Mouse (Mus musculus) cerebellum, adult 9-10 months (tissue): Measurements from ENCODE around the gene Asic2.
"Not testable (repeated sequence)": the region's sequence is repeated elsewhere in the genome, so short reads cannot be mapped to it uniquely, and the experiment has no call there.

Experiments used
- DNase-seq: peaks from one replicate; pipeline ENCODE4 v3.0.0; 2022

The Asic2 gene

DNA sequence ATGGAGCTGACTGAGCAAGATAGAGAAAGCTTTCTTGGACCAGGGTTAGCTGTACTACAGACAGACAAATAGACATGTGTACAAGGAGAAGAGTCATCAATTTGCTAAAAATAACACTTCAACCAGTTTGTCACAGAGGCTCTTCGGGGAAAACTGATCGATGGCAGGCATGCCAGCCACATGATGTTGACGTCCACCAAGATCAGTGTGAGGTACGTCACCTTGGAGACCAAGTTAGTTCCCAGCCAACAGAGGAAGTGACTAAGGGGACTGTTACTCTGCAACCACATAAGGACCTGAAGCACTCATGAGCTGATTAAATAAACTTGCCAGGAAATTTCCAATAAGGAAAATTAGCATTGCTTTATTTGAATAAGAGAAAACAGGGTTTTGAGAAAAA lies 557.0 kb downstream of the Asic2 start:
- DNase-seq: no peak

GRCm38 (mm10) chr11:81405951-81406350 lies 562.3 kb downstream of the Asic2 start:
- DNase-seq: no peak

GRCm38 (mm10) chr11:81402263-81402662 lies 566.0 kb downstream of the Asic2 start:
- no peak for DNase-seq

GRCm38 (mm10) chr11:81392855-81393254 lies 575.4 kb downstream of the Asic2 start:
- peak; percentile 31 for DNase-seq

- DNase-seq: no peak
These were observed 582.1 kb downstream of the Asic2 start for GRCm38 (mm10) chr11:81386185-81386584.

DNA sequence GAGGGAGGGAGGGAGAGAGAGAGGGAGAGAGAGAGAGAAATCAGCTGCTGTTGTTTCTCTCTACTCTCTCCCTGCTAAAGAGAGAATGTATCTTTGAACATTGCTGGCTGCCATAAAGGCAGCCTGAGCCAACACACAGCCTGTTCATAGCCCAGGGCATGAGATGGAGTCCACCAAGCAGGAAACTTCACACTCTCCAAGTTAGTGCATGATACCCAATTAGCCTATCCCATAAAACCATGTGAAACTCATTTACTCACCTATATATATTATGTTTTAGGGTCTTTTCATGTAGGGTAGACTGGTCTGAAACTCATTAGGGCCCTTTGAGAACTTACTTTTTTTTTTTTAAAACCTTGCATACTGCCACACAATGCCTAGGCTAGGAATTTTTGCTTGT lies 582.7 kb downstream of the Asic2 start:
- DNase-seq: no peak

GRCm38 (mm10) chr11:81374841-81375240 lies 593.4 kb downstream of the Asic2 start:
- DNase-seq: peak; percentile 67

- no peak for DNase-seq
These were observed 594.1 kb downstream of the Asic2 start for GRCm38 (mm10) chr11:81374003-81374710.

GRCm38 (mm10) chr11:81371545-81371944 lies 596.7 kb downstream of the Asic2 start:
- no peak for DNase-seq

DNA sequence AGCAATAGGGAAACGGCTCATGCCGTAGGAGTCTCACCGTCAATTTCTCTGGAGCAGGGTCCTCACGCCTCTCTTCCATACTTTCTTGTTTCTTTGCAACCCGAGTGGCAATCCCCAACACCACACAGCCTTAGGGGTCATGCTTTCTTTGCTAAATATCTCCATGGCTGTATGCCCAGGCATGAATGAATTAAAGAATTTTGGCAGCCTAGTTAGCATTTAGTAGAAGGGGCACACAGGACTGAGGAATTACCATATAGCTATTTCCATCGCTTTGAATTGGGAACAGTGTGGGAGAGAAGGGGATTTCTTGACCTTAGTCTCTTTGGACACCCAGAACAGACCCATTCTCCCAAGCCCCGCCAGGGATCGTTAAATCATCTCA lies 597.8 kb downstream of the Asic2 start:
- DNase-seq: no peak

DNA sequence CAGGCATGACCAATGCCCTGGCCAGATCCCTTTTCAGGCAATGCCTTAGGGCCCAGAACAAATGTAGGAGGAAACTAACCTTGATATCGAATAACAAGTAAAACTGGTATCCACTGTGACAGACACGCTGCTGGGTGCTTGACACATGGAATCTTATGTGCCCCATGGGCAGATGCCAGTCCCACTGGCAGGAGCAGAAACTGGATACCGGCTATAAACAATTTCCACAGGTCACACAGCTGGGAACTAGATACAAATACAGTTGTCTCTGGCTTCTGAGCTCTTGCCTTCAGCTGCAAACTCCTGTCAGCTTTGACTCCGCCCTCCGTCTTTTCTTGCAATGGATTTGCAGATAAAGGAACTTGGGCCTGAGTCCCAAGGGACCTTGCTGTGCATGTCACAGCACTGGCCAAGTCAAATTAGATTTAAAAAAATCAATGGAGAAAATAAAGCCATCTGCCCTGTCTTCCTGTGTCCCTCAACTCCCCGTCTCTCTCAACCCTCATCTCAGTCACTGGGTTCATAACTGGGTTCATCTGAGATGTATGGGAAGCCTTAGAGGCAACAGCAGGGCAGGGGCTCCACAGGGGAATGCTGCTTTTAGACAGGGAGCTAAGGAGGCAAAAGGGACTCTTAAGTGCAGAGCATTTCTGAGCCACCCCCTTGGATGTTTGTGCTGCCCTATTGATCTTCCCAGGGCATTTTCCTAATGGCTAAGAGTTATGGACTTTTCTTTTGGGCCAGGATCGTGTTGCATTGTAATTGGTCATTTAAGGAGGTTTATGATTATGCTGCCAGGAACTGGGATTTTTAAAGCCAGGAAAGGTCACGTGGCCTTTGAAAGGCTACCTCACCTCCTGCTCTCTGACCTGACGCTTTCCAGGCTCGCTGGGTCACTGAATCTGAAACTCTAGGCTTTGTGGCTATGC lies 598.5 kb downstream of the Asic2 start:
- no peak for DNase-seq

DNA sequence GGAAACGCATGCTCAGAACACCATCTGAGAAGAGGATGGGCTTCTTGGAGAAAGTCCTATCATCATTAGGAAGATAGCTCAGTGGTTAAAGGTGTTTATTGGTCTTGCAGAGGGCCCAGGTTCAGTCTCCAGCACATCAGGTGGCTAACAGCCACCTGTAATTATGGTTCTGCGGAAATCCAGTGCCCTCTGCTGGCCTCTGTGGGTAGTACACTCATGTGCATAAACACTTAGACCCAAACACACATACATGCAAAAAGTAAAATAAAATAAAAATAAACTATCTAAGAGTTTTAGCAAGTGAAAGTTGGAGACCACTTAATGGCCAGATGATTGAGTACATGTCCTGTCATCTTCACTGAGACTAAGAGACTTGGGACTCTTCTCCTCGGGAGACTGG lies 603.8 kb downstream of the Asic2 start:
- no peak for DNase-seq

- DNase-seq: no peak
These were observed 605.8 kb downstream of the Asic2 start for GRCm38 (mm10) chr11:81362461-81362860.

DNA sequence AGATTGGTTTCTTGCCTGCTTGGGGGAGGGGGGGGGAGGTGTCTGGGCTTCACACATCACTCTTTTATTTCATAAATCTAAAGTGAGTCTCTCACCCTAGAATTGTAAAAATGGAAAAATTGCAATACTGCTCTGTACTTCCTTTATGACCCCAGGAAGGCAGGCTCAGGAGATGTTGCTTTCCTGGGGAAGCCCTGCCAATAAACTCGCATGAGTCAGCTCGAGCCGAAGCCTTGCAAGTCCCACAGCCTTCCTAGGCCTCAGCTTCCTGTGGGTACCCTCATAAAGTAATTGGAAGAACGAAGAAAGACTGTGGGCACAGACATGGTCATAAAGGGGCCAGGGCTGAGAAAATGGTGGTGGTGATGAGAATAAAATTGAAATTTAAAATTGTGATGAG lies 607.2 kb downstream of the Asic2 start:
- no peak for DNase-seq

GRCm38 (mm10) chr11:81350498-81350897 lies 617.8 kb downstream of the Asic2 start:
- not testable (repeated sequence) for DNase-seq

DNA sequence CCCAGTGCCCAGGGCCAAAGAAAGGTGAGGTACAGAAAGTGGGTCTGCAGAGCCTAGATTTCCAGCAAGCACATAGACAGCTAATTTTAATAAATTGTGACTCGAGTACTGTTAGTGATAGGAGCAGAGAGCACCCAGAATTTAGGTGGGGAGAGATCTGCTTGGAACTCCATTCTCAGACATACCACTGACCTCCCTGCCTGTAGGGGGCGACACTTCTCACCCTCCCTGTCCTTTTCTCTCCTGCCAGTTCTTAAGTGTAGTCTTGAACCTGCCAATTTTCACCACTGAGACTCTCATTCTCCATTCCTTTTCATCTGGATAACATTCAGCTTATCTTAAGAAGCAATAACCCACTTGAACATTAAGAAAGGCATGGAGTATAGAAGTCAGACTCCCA lies 636.3 kb downstream of the Asic2 start:
- no peak for DNase-seq

GRCm38 (mm10) chr11:81330982-81331381 lies 637.3 kb downstream of the Asic2 start:
- DNase-seq: no peak

- no peak for DNase-seq
These were observed 640.2 kb downstream of the Asic2 start for GRCm38 (mm10) chr11:81328088-81328487.

DNA sequence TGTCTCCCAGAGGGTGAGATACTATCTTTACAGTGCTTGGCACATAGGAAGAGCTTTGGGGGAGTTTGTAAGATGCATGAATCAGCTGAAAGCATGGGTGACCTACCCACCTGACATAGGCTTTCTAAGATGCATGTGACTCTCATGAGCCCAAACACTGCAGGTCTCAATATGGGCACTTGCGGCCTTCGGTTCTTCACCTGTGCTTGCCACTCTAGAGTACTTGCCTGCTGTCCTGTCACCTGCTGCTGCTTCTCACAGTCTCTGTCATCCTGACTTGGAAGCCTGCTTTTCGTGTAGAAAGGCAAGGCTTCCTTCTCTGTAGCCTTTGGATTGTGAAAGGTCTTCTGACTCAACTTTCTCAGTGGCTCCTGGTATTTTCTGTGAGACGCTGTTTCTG lies 645.1 kb downstream of the Asic2 start:
- no peak for DNase-seq

DNA sequence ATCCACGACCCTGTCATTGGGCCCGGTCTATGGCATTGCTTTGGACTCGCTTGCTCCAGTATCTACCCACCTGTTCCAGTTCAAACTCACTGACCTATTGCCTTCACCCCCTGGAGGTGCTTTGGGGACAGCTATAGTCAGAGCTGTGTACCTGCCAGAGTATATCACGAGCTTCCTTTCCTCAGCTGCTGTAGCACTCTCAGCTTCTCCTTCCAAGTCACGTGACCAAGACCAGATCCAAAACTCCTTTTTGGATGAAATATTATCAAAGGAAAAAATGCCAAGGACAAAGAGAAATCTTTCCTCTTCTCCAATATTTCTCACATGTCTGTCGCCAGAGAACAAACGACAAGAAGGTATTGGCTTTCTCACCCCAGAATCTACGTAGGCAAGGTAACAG lies 645.8 kb downstream of the Asic2 start:
- DNase-seq: no peak

GRCm38 (mm10) chr11:81290041-81290440 lies 678.2 kb downstream of the Asic2 start:
- DNase-seq: no peak

DNA sequence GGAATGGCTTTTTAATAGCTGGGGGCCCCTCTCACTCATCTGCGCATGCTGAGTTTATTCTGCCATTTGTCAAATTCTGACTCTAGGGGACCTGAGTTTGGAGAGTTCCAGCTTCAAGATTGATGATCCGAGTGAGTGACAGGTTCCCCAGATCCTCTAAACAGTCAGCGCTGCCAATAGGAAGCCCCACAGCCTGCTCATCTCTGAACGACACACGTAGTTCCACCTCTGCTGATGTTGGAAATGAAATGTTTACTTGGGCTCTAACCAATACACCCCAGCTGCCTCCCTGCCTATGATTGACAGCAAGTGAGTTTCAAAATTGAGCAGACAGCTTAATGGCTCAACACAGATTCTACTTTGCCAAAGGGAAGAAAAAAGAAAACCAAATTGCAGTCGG lies 685.1 kb downstream of the Asic2 start:
- no peak for DNase-seq

- no peak for DNase-seq
These were observed 688.2 kb downstream of the Asic2 start for GRCm38 (mm10) chr11:81280070-81280469.

GRCm38 (mm10) chr11:81277406-81277805 lies 690.9 kb downstream of the Asic2 start:
- DNase-seq: no peak
